Mouse (Mus musculus): Measurements from ENCODE around the gene Cog5. TPM values are rescaled to one million over a fixed set of nuclear protein-coding genes. Genes with fewer than 3 reads are reported as not detected.

The Cog5 gene
- polyA plus RNA-seq, 1 experiment from 2014 or later = 34.8 TPM

DNA sequence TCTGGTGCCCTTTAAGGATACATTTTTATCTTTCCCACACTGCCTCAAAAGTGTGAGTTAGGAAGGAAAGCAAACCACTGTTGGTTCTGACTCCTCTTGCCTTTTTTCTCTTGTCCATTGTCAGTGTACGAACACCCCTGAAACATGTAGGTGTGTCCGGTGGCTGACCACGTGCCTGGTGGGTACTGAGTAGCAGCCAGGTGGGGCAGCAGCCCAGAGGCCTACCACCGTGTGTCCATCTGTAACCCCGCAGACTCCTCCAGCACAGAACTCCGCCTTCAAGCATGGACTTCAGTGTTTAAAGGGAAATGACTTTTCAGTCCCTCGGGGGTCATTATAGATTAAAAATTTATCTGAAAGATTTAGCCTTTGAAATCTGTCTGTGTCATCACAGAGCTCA, 242.8 kb downstream of the Cog5 start:
- no peak overlapping the region for H3K27ac ChIP-seq
- 63% methylated on average over 7 of the region's 7 CpGs for WGBS
- H3K27me3 ChIP-seq = no peaks in the 10 kb centered on the region
- no peak for ATAC-seq (ENCODE audit: insufficient number of reproducible peaks, insufficient read depth, low FRiP score, low TSS enrichment)
- peaks cover 18% of the 10 kb centered on the region for H3K4me1 ChIP-seq
- no peaks in the 10 kb centered on the region for H3K36me3 ChIP-seq
- H3K4me2 ChIP-seq (replicated peaks) = no peak overlapping the region
- no peak overlapping the region for H3K4me3 ChIP-seq
- H3K9me3 ChIP-seq = no peaks in the 10 kb centered on the region
- no peak overlapping the region for H3K9ac ChIP-seq

GRCm38 (mm10) chr12:31900391-31900914, 245.8 kb downstream of the Cog5 start:
- 78% methylated on average over 4 of the region's 4 CpGs for WGBS
- Histone ChIP-seq H3K4me2 (replicated peaks) (no peak overlapping the region), H3K9me3 (no peaks in the 10 kb centered on the region), H3K4me3 (no peak overlapping the region), H3K36me3 (no peaks in the 10 kb centered on the region), H3K9ac (no peak overlapping the region), H3K27ac (no peak overlapping the region), H3K4me1 (peaks cover 18% of the 10 kb centered on the region), H3K27me3 (no peaks in the 10 kb centered on the region)
- no peak for ATAC-seq (ENCODE audit: insufficient number of reproducible peaks, insufficient read depth, low FRiP score, low TSS enrichment)

- Histone ChIP-seq H3K27me3 (no peaks in the 10 kb centered on the region), H3K27ac (0 out of 2 replicates have a peak overlapping the region, but pooled peaks have one; percentile 38), H3K9ac (no peak overlapping the region), H3K4me3 (no peak overlapping the region), H3K4me2 (replicated peaks) (no peak overlapping the region), H3K9me3 (no peaks in the 10 kb centered on the region), H3K36me3 (no peaks in the 10 kb centered on the region), H3K4me1 (no peaks in the 10 kb centered on the region)
- 35% methylated on average over 6 of the region's 6 CpGs for WGBS
- ATAC-seq (ENCODE audit: insufficient number of reproducible peaks, insufficient read depth, low FRiP score, low TSS enrichment) = 0 out of 2 replicates have a peak, but pooled peaks have one; percentile 22
These were observed 251.3 kb downstream of the Cog5 start for GRCm38 (mm10) chr12:31905696-31906551.

GRCm38 (mm10) chr12:31907436-31907835, 252.8 kb downstream of the Cog5 start:
- Histone ChIP-seq H3K27me3 (no peaks in the 10 kb centered on the region), H3K4me1 (no peaks in the 10 kb centered on the region), H3K36me3 (no peaks in the 10 kb centered on the region), H3K9ac (no peak overlapping the region), H3K9me3 (no peaks in the 10 kb centered on the region), H3K27ac (no peak overlapping the region), H3K4me3 (no peak overlapping the region), H3K4me2 (replicated peaks) (no peak overlapping the region)
- WGBS = 90% methylated on average over 2 of the region's 2 CpGs
- no peak for ATAC-seq (ENCODE audit: insufficient number of reproducible peaks, insufficient read depth, low FRiP score, low TSS enrichment)

DNA sequence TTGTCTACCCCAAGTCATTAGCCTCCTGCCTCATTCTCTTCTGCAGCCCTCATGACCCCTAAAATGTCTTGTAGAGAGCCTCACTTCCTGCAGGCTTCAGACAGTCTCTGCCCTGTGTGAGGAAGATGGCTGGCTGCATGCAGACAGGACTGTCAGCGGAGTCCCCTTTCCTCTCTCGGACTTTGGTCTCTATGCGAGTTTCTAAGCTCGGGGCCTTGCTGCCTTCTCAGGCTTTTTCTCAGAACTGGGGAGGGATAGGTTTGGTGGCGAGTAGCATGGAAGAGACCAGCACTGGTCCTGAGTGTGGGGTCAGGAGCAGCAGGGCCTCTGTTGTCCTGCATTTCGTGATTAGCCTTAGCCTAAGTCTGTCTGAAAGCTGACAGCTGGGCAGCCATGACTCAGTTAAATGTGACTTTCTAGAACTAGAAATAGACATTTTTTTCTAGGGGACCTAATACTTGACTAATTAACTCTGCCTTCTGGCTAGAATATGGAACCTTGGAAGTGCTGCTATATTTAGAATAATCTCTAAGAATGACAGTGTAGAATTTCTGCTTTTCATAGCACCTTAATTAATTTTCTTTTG, 258.4 kb downstream of the Cog5 start:
- no peak overlapping the region for H3K4me2 ChIP-seq (replicated peaks)
- no peak overlapping the region for H3K27ac ChIP-seq
- ATAC-seq (ENCODE audit: insufficient number of reproducible peaks, insufficient read depth, low FRiP score, low TSS enrichment) = no peak
- no peaks in the 10 kb centered on the region for H3K27me3 ChIP-seq
- WGBS = 81% methylated on average over 6 of the region's 6 CpGs
- no peaks in the 10 kb centered on the region for H3K9me3 ChIP-seq
- peaks cover 3% of the 10 kb centered on the region; the same call in 1 of the 2 replicates for H3K4me1 ChIP-seq
- no peak overlapping the region for H3K9ac ChIP-seq
- H3K4me3 ChIP-seq = no peak overlapping the region
- no peaks in the 10 kb centered on the region for H3K36me3 ChIP-seq

GRCm38 (mm10) chr12:31913614-31914013, 258.9 kb downstream of the Cog5 start:
- H3K27me3 ChIP-seq = no peaks in the 10 kb centered on the region

DNA sequence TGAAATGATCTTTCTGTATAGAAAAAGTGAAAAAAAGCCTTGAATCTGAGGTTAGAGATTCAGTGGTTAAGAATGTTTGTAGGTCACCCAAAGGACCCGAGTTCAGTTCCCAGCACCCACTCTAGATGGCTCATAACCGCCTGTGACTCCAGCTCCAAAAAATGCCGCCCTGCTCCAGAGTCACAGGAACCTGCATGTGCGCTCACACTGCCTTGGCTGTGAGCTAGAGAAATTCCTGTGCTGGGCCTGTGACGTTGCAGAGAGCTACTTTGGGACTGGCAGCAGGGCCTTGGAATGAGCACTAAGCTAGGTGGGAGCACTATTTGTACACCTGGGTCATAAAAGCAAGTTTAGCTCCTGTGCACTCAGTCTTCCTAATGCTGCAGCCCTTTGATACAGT, 262.0 kb downstream of the Cog5 start:
- H3K9ac ChIP-seq = no peak overlapping the region
- ATAC-seq (ENCODE audit: insufficient number of reproducible peaks, insufficient read depth, low FRiP score, low TSS enrichment) = no peak
- no peak overlapping the region for H3K27ac ChIP-seq
- H3K36me3 ChIP-seq = peaks cover 5% of the 10 kb centered on the region; the same call in 1 of the 2 replicates
- H3K27me3 ChIP-seq = no peaks in the 10 kb centered on the region
- H3K4me2 ChIP-seq (replicated peaks) = no peak overlapping the region
- H3K4me1 ChIP-seq = peaks cover 3% of the 10 kb centered on the region; the same call in 1 of the 2 replicates
- WGBS = 93% methylated on average over 5 of the region's 5 CpGs
- H3K4me3 ChIP-seq = no peak overlapping the region
- H3K9me3 ChIP-seq = no peaks in the 10 kb centered on the region

More at GRCm38 (mm10) chr12:31913614-31914013, 258.9 kb downstream of the Cog5 start:
- Histone ChIP-seq H3K9me3 (no peaks in the 10 kb centered on the region), H3K4me2 (replicated peaks) (no peak overlapping the region), H3K36me3 (no peaks in the 10 kb centered on the region), H3K4me1 (peaks cover 3% of the 10 kb centered on the region; the same call in 1 of the 2 replicates), H3K4me3 (no peak overlapping the region), H3K27ac (no peak overlapping the region), H3K9ac (no peak overlapping the region)
- 0 out of 2 replicates have a peak, but pooled peaks have one; percentile 35 for ATAC-seq (ENCODE audit: insufficient number of reproducible peaks, insufficient read depth, low FRiP score, low TSS enrichment)
- WGBS = 64% methylated on average over 4 of the region's 4 CpGs

GRCm38 (mm10) chr12:31917245-31917644, 262.6 kb downstream of the Cog5 start:
- H3K9me3 ChIP-seq = no peaks in the 10 kb centered on the region
- 76% methylated on average over 5 of the region's 5 CpGs for WGBS
- H3K27ac ChIP-seq = no peak overlapping the region
- peaks cover 5% of the 10 kb centered on the region; the same call in 1 of the 2 replicates for H3K36me3 ChIP-seq
- H3K27me3 ChIP-seq = no peaks in the 10 kb centered on the region
- no peak for ATAC-seq (ENCODE audit: insufficient number of reproducible peaks, insufficient read depth, low FRiP score, low TSS enrichment)
- no peak overlapping the region for H3K4me2 ChIP-seq (replicated peaks)
- H3K4me3 ChIP-seq = no peak overlapping the region
- H3K4me1 ChIP-seq = peaks cover 3% of the 10 kb centered on the region; the same call in 1 of the 2 replicates
- H3K9ac ChIP-seq = no peak overlapping the region

DNA sequence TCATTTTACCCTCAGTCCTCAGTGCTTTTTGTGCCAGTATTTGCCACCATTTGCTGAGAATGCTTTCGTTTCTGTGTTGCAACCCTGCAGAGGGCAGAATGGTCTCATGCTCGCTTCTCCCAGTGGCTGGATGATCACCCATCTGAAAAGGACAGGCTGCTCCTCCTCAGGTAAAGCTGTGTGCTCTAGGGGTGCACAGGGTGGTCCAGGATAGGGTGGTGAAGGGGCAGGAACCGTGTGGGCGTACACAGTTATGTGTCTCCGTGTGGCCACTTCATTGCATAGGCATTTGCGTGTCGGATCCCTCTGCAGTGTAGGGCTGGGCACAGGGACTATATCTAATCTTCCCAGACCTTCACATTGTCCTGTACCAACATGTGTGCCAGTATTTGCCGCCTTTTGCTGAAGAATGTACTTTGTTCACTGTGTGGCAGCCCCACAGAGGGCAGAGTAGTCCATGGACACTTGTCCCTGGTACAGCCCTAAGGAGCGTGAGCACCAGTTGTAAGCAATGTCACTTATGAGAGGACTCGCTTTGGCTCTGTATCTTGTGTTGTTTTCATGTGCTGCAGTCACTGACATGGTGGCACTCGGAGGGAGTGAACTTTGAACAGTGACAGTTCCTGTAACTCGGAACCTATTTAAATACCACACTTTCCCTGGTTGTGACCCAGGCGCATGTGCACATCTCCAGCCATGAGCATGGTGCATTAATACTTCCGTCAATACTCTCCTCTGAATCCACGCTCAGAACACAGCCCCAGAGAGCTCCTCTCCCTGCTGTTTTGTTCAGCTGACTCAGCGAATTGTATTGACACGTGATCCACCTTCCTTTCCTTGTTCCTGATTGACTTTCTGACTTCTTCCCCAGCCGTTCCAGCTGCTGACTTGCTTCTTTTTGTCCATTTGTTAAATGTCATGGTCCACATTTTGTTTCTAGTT, 266.1 kb downstream of the Cog5 start:
- H3K27me3 ChIP-seq = no peaks in the 10 kb centered on the region
- no peak overlapping the region for H3K4me2 ChIP-seq (replicated peaks)
- WGBS = 83% methylated on average over 18 of the region's 18 CpGs
- H3K4me3 ChIP-seq = no peak overlapping the region
- peaks cover 14% of the 10 kb centered on the region for H3K36me3 ChIP-seq
- H3K4me1 ChIP-seq = no peaks in the 10 kb centered on the region
- H3K9ac ChIP-seq = no peak overlapping the region
- H3K9me3 ChIP-seq = no peaks in the 10 kb centered on the region
- no peak; the same call in 1 of the 2 replicates for ATAC-seq (ENCODE audit: insufficient number of reproducible peaks, insufficient read depth, low FRiP score, low TSS enrichment)
- no peak overlapping the region for H3K27ac ChIP-seq

DNA sequence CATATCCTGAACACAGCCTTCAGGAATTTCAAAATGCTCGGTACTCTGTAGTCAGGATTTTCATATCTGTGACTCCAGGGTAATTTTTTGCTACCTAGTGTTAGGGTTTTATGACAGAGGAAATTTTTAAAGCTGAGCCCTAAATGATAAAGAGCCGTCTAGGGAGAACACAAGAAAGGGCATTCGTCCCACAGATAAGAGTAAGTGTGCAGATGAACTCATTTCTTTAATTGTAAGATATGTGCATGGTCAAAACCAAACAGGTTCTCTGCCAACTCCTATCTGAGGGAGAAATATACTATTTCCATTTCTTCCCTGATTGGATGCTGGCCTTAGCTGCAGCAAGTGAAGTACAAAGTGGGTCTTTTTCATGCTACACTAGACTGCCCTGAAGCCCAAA, 269.5 kb downstream of the Cog5 start:
- Histone ChIP-seq H3K4me3 (no peak overlapping the region), H3K27me3 (no peaks in the 10 kb centered on the region), H3K27ac (no peak overlapping the region), H3K9me3 (no peaks in the 10 kb centered on the region), H3K4me1 (no peaks in the 10 kb centered on the region), H3K4me2 (replicated peaks) (no peak overlapping the region), H3K36me3 (peaks cover 35% of the 10 kb centered on the region), H3K9ac (no peak overlapping the region)
- WGBS = 85% methylated on average over 3 of the region's 3 CpGs
- no peak for ATAC-seq (ENCODE audit: insufficient number of reproducible peaks, insufficient read depth, low FRiP score, low TSS enrichment)

GRCm38 (mm10) chr12:31925343-31925742, 270.7 kb downstream of the Cog5 start:
- Histone ChIP-seq H3K27ac (no peak overlapping the region), H3K36me3 (peaks cover 42% of the 10 kb centered on the region), H3K4me1 (no peaks in the 10 kb centered on the region), H3K4me2 (replicated peaks) (no peak overlapping the region), H3K9ac (no peak overlapping the region), H3K9me3 (no peaks in the 10 kb centered on the region), H3K4me3 (no peak overlapping the region), H3K27me3 (no peaks in the 10 kb centered on the region)
- 85% methylated on average over 6 of the region's 6 CpGs for WGBS
- ATAC-seq (ENCODE audit: insufficient number of reproducible peaks, insufficient read depth, low FRiP score, low TSS enrichment) = no peak

Data from embryonic facial prominence, embryonic 12.5 days (tissue).